Mouse (Mus musculus) liver, postnatal 0 days (tissue): Measurements from ENCODE around the gene Glb1. TPM values are rescaled to one million over a fixed set of nuclear protein-coding genes. Genes with fewer than 3 reads are reported as not detected.

Experiments
- ATAC-seq: fragments of 200-750 bp; cut with Nextera tagmentation; 2 replicates; pipeline ENCODE4 v1.8.0; 2017; ENCODE audit warnings: mild to moderate bottlenecking, moderate library complexity
- DNase-seq: peaks from one replicate; pipeline ENCODE4 v3.0.0-alpha.2; 2016
- H3K27ac ChIP-seq: fragments of 300-500 bp; sonication (generic); 2 replicates; pipeline ENCODE4 v1.5.1; 2014; ENCODE audit warnings: antibody characterized with exemption, moderate library complexity, mild to moderate bottlenecking, low read depth
- H3K27me3 ChIP-seq: fragments of 300-500 bp; sonication (generic); 2 replicates; pipeline ENCODE4 v1.6.1; 2014; ENCODE audit warnings: low read length, control low read depth, mixed read lengths; ENCODE audit not compliant: insufficient read depth
- H3K36me3 ChIP-seq: fragments of 300-500 bp; sonication (generic); replicated peaks from 2 replicates; pipeline ENCODE4 v1.6.1; 2014; ENCODE audit warnings: mild to moderate bottlenecking, control low read depth, low read length, moderate library complexity, mixed read lengths; ENCODE audit not compliant: insufficient read depth
- H3K4me1 ChIP-seq: fragments of 300-500 bp; sonication (generic); 2 replicates; pipeline ENCODE4 v1.6.1; 2014; ENCODE audit warnings: antibody characterized with exemption, mild to moderate bottlenecking, control low read depth; ENCODE audit not compliant: insufficient read depth
- H3K4me2 ChIP-seq: fragments of 300-500 bp; sonication (generic); 2 replicates; pipeline ENCODE4 v1.6.1; 2014; ENCODE audit warnings: low read depth, mild to moderate bottlenecking, low read length, moderate library complexity, mixed read lengths
- H3K4me3 ChIP-seq: fragments of 300-500 bp; sonication (generic); 2 replicates; pipeline ENCODE4 v1.5.1; 2014; ENCODE audit warnings: low read depth, low read length
- H3K9ac ChIP-seq: fragments of 300-500 bp; sonication (generic); replicated peaks from 2 replicates; pipeline ENCODE4 v1.6.1; 2014; ENCODE audit warnings: mild to moderate bottlenecking, moderate library complexity
- H3K9me3 ChIP-seq: fragments of 300-500 bp; sonication (generic); 2 replicates; pipeline ENCODE4 v1.6.1; 2016; ENCODE audit warnings: mild to moderate bottlenecking, control low read depth, low read length, mixed read lengths
- CTCF ChIP-seq: sonication (generic); IDR thresholded peaks from 2 replicates; pipeline ENCODE4 v1.5.1; 2016; ENCODE audit warnings: antibody characterized with exemption, low read depth
- EP300 ChIP-seq: IDR thresholded peaks from 2 replicates; pipeline ENCODE4 v1.6.1; 2016; ENCODE audit warnings: antibody characterized with exemption, low read depth, mild to moderate bottlenecking
- WGBS: fragments of 180-500 bp; shearing (Covaris S2); extraction: QIAGEN DNeasy Blood & Tissue Kit; methylation state at CpG from one replicate; pipeline ENCODE4 v1.1.7; 2014; ENCODE audit not compliant: insufficient replicate concordance; 5-methylcytosine and 5-hydroxymethylcytosine counted together
- polyA plus RNA-seq: library from polyadenylated mRNA; unstranded; fragments of >200 nt; fragmentation: Nextera tagmentation; extraction: Ambion mirVana; gene quantifications from 2 replicates; pipeline ENCODE4 v1.2.1, GENCODE M21; 2015

Gene Glb1
- polyA plus RNA-seq, 1 experiment from 2014 or later: 10.3 TPM

- WGBS: 85% methylated on average over 8 of the region's 8 CpGs
- no peak for TF ChIP-seq CTCF
- TF ChIP-seq EP300: no peak
- H3K9ac ChIP-seq: no peak overlapping the region
These were observed 42.5 kb downstream of the Glb1 start for GRCm38 (mm10) chr9:114443351-114443750.

GRCm38 (mm10) chr9:114446887-114447286 lies 46.0 kb downstream of the Glb1 start:
- no peak overlapping the region for H3K27ac ChIP-seq
- H3K4me2 ChIP-seq: no peak overlapping the region
- no peaks in the 10 kb centered on the region for H3K27me3 ChIP-seq
- 80% methylated on average over 8 of the region's 8 CpGs for WGBS
- H3K4me3 ChIP-seq: no peak overlapping the region
- ATAC-seq: no peak
- H3K9me3 ChIP-seq: no peaks in the 10 kb centered on the region
- H3K4me1 ChIP-seq: no peaks in the 10 kb centered on the region
- no peak for DNase-seq
- H3K36me3 ChIP-seq: no peaks in the 10 kb centered on the region
- H3K9ac ChIP-seq: no peak overlapping the region
- no peak for TF ChIP-seq CTCF
- no peak for TF ChIP-seq EP300

More at GRCm38 (mm10) chr9:114443351-114443750, 42.5 kb downstream of the Glb1 start:
- Histone ChIP-seq H3K36me3 (no peaks in the 10 kb centered on the region), H3K4me3 (no peak overlapping the region), H3K4me1 (no peaks in the 10 kb centered on the region), H3K27me3 (no peaks in the 10 kb centered on the region), H3K9me3 (no peaks in the 10 kb centered on the region), H3K27ac (no peak overlapping the region), H3K4me2 (no peak overlapping the region)
- no peak for DNase-seq
- ATAC-seq: no peak

- TF ChIP-seq EP300: no peak
- Histone ChIP-seq H3K27ac (no peak overlapping the region), H3K9me3 (no peaks in the 10 kb centered on the region), H3K9ac (no peak overlapping the region), H3K4me3 (no peak overlapping the region), H3K4me1 (no peaks in the 10 kb centered on the region), H3K4me2 (no peak overlapping the region), H3K36me3 (no peaks in the 10 kb centered on the region), H3K27me3 (no peaks in the 10 kb centered on the region)
- DNase-seq (no peak), ATAC-seq (no peak)
- WGBS: 69% methylated on average over 5 of the region's 5 CpGs
These were observed 47.8 kb downstream of the Glb1 start for GRCm38 (mm10) chr9:114448700-114449099.

- Histone ChIP-seq H3K4me3 (no peak overlapping the region), H3K27me3 (no peaks in the 10 kb centered on the region), H3K4me1 (no peaks in the 10 kb centered on the region), H3K36me3 (no peaks in the 10 kb centered on the region), H3K4me2 (no peak overlapping the region), H3K27ac (no peak overlapping the region), H3K9ac (no peak overlapping the region), H3K9me3 (no peaks in the 10 kb centered on the region)
- ATAC-seq (no peak), DNase-seq (no peak)
- 70% methylated on average over 13 of the region's 13 CpGs for WGBS
- TF ChIP-seq CTCF (no peak), EP300 (no peak)
These were observed 48.4 kb downstream of the Glb1 start for GRCm38 (mm10) chr9:114449120-114449754.

- DNase-seq (no peak), ATAC-seq (no peak)
- TF ChIP-seq EP300 (no peak), CTCF (no peak)
- 84% methylated on average over 7 of the region's 7 CpGs for WGBS
- Histone ChIP-seq H3K4me2 (no peak overlapping the region), H3K4me3 (no peak overlapping the region), H3K27ac (no peak overlapping the region), H3K9ac (no peak overlapping the region), H3K36me3 (peaks cover 2% of the 10 kb centered on the region; the same call in 1 of the 2 replicates), H3K4me1 (no peaks in the 10 kb centered on the region), H3K9me3 (no peaks in the 10 kb centered on the region), H3K27me3 (no peaks in the 10 kb centered on the region)
These were observed 50.7 kb downstream of the Glb1 start for GRCm38 (mm10) chr9:114451615-114452014.

- TF ChIP-seq EP300 (no peak), CTCF (no peak)
- Histone ChIP-seq H3K36me3 (peaks cover 2% of the 10 kb centered on the region), H3K27ac (no peak overlapping the region), H3K27me3 (no peaks in the 10 kb centered on the region), H3K4me3 (no peak overlapping the region), H3K4me1 (no peaks in the 10 kb centered on the region), H3K9ac (no peak overlapping the region), H3K4me2 (no peak overlapping the region), H3K9me3 (no peaks in the 10 kb centered on the region)
- ATAC-seq: no peak
- DNase-seq: no peak
- 86% methylated on average over 6 of the region's 6 CpGs for WGBS
These were observed 51.5 kb downstream of the Glb1 start for GRCm38 (mm10) chr9:114452418-114452817.
